Mouse (Mus musculus) bone marrow macrophage, adult 2 months (primary cell): ENCODE results near the gene Rab11b.

Experiments used
- CTCF ChIP-seq: IDR thresholded peaks from 2 replicates; pipeline ENCODE4 v1.5.1; 2012; ENCODE audit warnings: low read depth, mild to moderate bottlenecking, low read length, moderate library complexity
- POLR2A ChIP-seq: IDR thresholded peaks from 2 replicates; pipeline ENCODE4 v1.6.1; 2012; ENCODE audit warnings: mild to moderate bottlenecking, low read depth, low read length, borderline replicate concordance

GRCm38 (mm10) chr17:33771617-33772016, 11.3 kb upstream of the Rab11b start:
- no peak for TF ChIP-seq CTCF
- TF ChIP-seq POLR2A: no peak
